Mouse (Mus musculus) cortical plate, adult 2 months (tissue): ENCODE results near the gene Macrod2. TPM values are rescaled to one million over a fixed set of nuclear protein-coding genes. Genes with fewer than 3 reads are reported as not detected.

Experiments used
- H3K27ac ChIP-seq: fragments of 200-500 bp; 2 replicates; pipeline ENCODE4 v1.5.1; 2012; ENCODE audit warnings: low read length, control low read depth, inconsistent platforms; ENCODE audit not compliant: insufficient read depth
- H3K4me1 ChIP-seq: fragments of 200-500 bp; 2 replicates; pipeline ENCODE4 v1.6.1; 2011; ENCODE audit warnings: low read length; ENCODE audit not compliant: control insufficient read depth, insufficient read depth
- H3K4me3 ChIP-seq: fragments of 200-500 bp; 2 replicates; pipeline ENCODE4 v1.5.1; 2011; ENCODE audit warnings: mild to moderate bottlenecking, low read length, control low read depth; ENCODE audit not compliant: insufficient read depth
- CTCF ChIP-seq: fragments of 200-500 bp; IDR thresholded peaks from 2 replicates; pipeline ENCODE4 v1.5.1; 2011; ENCODE audit warnings: mild to moderate bottlenecking, control low read depth, low read length; ENCODE audit not compliant: insufficient read depth; ENCODE audit errors: extremely low read depth
- POLR2A ChIP-seq: fragments of 200-500 bp; IDR thresholded peaks from 2 replicates; pipeline ENCODE4 v1.6.1; 2011; ENCODE audit warnings: mild to moderate bottlenecking, low read length, control low read depth; ENCODE audit not compliant: insufficient read depth; ENCODE audit errors: extremely low read depth
- polyA plus RNA-seq: library from polyadenylated mRNA; depleted of rRNA; stranded (reverse); fragments of >200 nt; gene quantifications from 2 replicates; pipeline ENCODE4 v1.2.3, GENCODE M21; 2012

The Macrod2 gene
- polyA plus RNA-seq, 1 experiment, result 20.3 TPM

- H3K27ac ChIP-seq, result no peak overlapping the region
These were observed 1316.7 kb downstream of the Macrod2 start for GRCm38 (mm10) chr2:141711785-141712184.

GRCm38 (mm10) chr2:141712265-141712664 lies 1317.2 kb downstream of the Macrod2 start:
- TF ChIP-seq POLR2A, result no peak
- TF ChIP-seq CTCF, result no peak
- Histone ChIP-seq H3K4me1 (no peaks in the 10 kb centered on the region), H3K27ac (no peak overlapping the region), H3K4me3 (no peak overlapping the region)

More at GRCm38 (mm10) chr2:141711785-141712184, 1316.7 kb downstream of the Macrod2 start:
- TF ChIP-seq POLR2A (no peak), CTCF (no peak)
- Histone ChIP-seq H3K4me1 (no peaks in the 10 kb centered on the region), H3K4me3 (no peak overlapping the region)

- TF ChIP-seq POLR2A, result no peak
- TF ChIP-seq CTCF, result no peak
- H3K27ac ChIP-seq, result no peak overlapping the region
- H3K4me3 ChIP-seq, result no peak overlapping the region
- H3K4me1 ChIP-seq, result no peaks in the 10 kb centered on the region
These were observed 1320.0 kb downstream of the Macrod2 start for GRCm38 (mm10) chr2:141715061-141715460.

- Histone ChIP-seq H3K27ac (no peak overlapping the region), H3K4me1 (no peaks in the 10 kb centered on the region), H3K4me3 (no peak overlapping the region)
- no peak for TF ChIP-seq POLR2A
- TF ChIP-seq CTCF, result no peak
These were observed 1327.4 kb downstream of the Macrod2 start for GRCm38 (mm10) chr2:141722531-141722930.

- H3K27ac ChIP-seq, result no peak overlapping the region
- no peaks in the 10 kb centered on the region for H3K4me1 ChIP-seq
- H3K4me3 ChIP-seq, result no peak overlapping the region
- TF ChIP-seq POLR2A, result no peak
- TF ChIP-seq CTCF, result no peak
These were observed 1333.9 kb downstream of the Macrod2 start for GRCm38 (mm10) chr2:141728998-141729397.

GRCm38 (mm10) chr2:141736685-141737456 lies 1341.8 kb downstream of the Macrod2 start:
- Histone ChIP-seq H3K27ac (0 out of 2 replicates have a peak overlapping the region, but pooled peaks have one; percentile 62), H3K4me1 (peaks cover 6% of the 10 kb centered on the region; the same call in 1 of the 2 replicates), H3K4me3 (no peak overlapping the region)
- TF ChIP-seq POLR2A (no peak), CTCF (no peak)

GRCm38 (mm10) chr2:141738702-141739101 lies 1343.6 kb downstream of the Macrod2 start:
- Histone ChIP-seq H3K4me1 (peaks cover 6% of the 10 kb centered on the region; the same call in 1 of the 2 replicates), H3K27ac (no peak overlapping the region), H3K4me3 (no peak overlapping the region)
- TF ChIP-seq POLR2A (no peak), CTCF (no peak)

- Histone ChIP-seq H3K27ac (no peak overlapping the region), H3K4me1 (peaks cover 6% of the 10 kb centered on the region; the same call in 1 of the 2 replicates), H3K4me3 (no peak overlapping the region)
- no peak for TF ChIP-seq POLR2A
- TF ChIP-seq CTCF, result no peak
These were observed 1345.2 kb downstream of the Macrod2 start for GRCm38 (mm10) chr2:141740318-141740717.

- H3K4me3 ChIP-seq, result no peak overlapping the region
- TF ChIP-seq POLR2A (no peak), CTCF (no peak)
- H3K4me1 ChIP-seq, result no peaks in the 10 kb centered on the region
- H3K27ac ChIP-seq, result no peak overlapping the region
These were observed 1405.1 kb downstream of the Macrod2 start for GRCm38 (mm10) chr2:141800236-141800635.

GRCm38 (mm10) chr2:141800909-141801308 lies 1405.8 kb downstream of the Macrod2 start:
- TF ChIP-seq POLR2A (no peak), CTCF (no peak)
- Histone ChIP-seq H3K4me3 (no peak overlapping the region), H3K4me1 (no peaks in the 10 kb centered on the region), H3K27ac (no peak overlapping the region)
